Mouse (Mus musculus) brain, embryonic 14.5 days (tissue): Measurements from ENCODE around the gene Myo1d.

Experiments
- CTCF ChIP-seq: fragments of 200-500 bp; IDR thresholded peaks from 2 replicates; pipeline ENCODE4 v1.5.1; 2012; ENCODE audit warnings: inconsistent platforms, mild to moderate bottlenecking, moderate library complexity, borderline replicate concordance; ENCODE audit not compliant: insufficient read depth, insufficient read length; ENCODE audit errors: extremely low read depth
- POLR2A ChIP-seq: fragments of 200-500 bp; IDR thresholded peaks from 2 replicates; pipeline ENCODE4 v1.6.1; 2012; ENCODE audit warnings: mild to moderate bottlenecking, inconsistent platforms, borderline replicate concordance; ENCODE audit not compliant: poor library complexity, insufficient read depth, insufficient read length, severe bottlenecking; ENCODE audit errors: extremely low read depth

DNA sequence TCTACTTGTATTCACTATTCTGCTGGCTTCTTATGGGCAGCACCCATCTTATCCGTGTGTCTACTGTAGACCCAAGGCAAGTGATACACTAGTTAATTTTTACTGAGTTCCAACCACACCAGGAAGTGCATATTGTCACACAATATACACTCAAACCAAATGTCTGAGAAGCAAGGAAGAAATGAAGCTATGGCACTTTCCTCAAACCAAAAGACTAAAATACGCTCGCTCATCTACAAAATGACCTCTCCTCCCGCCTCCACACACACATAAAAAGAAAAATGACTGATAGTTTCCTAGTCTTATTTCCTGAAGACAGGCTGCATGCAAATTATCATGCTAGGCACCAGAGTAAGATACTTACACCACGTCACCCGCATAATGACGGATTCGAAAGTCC is 113.6 kb downstream of the Myo1d start:
- TF ChIP-seq POLR2A (no peak), CTCF (no peak)
